ENCODE assay signal across 18 mouse cellular contexts in the genomic region with DNA sequence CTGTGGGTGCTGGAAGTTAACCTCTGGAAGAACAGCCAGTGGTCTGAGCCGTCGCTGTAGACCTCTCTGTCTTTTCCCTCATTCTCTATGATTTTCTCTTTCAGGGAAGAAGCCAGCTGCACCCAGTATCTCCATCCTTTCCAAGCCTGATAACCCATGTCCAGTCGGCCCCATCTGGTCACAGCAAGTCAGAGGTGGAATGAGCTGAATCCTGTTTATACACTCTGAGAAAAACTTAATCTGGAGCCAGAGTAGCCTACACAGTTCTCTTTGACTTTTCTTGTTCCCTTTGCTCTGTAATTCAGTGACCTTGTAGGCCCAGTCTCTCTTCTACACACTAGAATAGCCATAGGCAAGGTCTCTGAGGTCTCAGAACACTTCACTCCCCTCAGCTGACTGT. TPM values are rescaled to one million over a fixed set of nuclear protein-coding genes. Genes with fewer than 3 reads are reported as not detected.
"Had no signal": no experiment of that assay in that cellular context is flagged by ENCODE, and none has a peak within 500 bp of the region (broad histone marks: within the 10 kb centered on the region; RNA-seq: fewer than 3 reads in every experiment).

No protein-coding gene starts in this region.

- H3K9ac ChIP-seq: limb, embryonic 13.5 days; liver, embryonic 13.5 days; lung, embryonic 15.5 days had no signal

- H3K4me2 ChIP-seq: limb, embryonic 13.5 days; liver, embryonic 13.5 days; lung, embryonic 15.5 days; midbrain, embryonic 11.5 days had no signal

- ATAC-seq: hindbrain, postnatal 0 days; inflammation-experienced regulatory T-cells, adult 6 months; intestine, embryonic 16.5 days had no signal

- DNase-seq: liver; liver, embryonic 13.5 days; lung, postnatal 10 days; lung, postnatal 36 days; midbrain, embryonic 14.5 days; thymus, adult 2 months; thymus, postnatal 14 days; thymus, postnatal 4 days had no signal

- H3K27ac ChIP-seq: hindbrain, postnatal 0 days; limb, embryonic 10.5 days; limb, embryonic 13.5 days; liver, embryonic 13.5 days; lung, embryonic 15.5 days had no signal

- H3K27me3 ChIP-seq: limb, embryonic 13.5 days; liver, embryonic 13.5 days; lung, embryonic 15.5 days had no signal

- H3K4me3 ChIP-seq: limb, embryonic 10.5 days; limb, embryonic 13.5 days; liver, embryonic 13.5 days; lung, embryonic 15.5 days had no signal

- H3K9me3 ChIP-seq: limb, embryonic 10.5 days; limb, embryonic 13.5 days; liver, embryonic 13.5 days; lung, embryonic 15.5 days had no signal

RNA-seq across cellular contexts. Expression of a gene that starts 36.5 kb away (rescaled TPM):
- total RNA-seq: hindbrain, postnatal 0 days; megakaryocyte-erythroid progenitor cell, adult 5-6 weeks; midbrain, postnatal 0 days had no signal
- polyA plus RNA-seq: hindbrain, postnatal 0 days; liver, embryonic 13.5 days; liver, embryonic 16.5 days; midbrain, embryonic 14.5 days; midbrain, postnatal 0 days had no signal
